Mouse (Mus musculus) small intestine, adult 2 months (tissue): Measurements from ENCODE around the gene Tpsg1.

Experiments
- CTCF ChIP-seq: fragments of 200-500 bp; IDR thresholded peaks from 2 replicates; pipeline ENCODE4 v1.5.1; 2012; ENCODE audit warnings: low read depth, mild to moderate bottlenecking, control low read depth, inconsistent platforms, low read length, moderate library complexity, mixed read lengths; ENCODE audit not compliant: insufficient replicate concordance, insufficient read length; ENCODE audit errors: extremely low read depth
- POLR2A ChIP-seq: fragments of 200-500 bp; IDR thresholded peaks from 2 replicates; pipeline ENCODE4 v1.6.1; 2012; ENCODE audit warnings: low read depth, mild to moderate bottlenecking, control low read depth, inconsistent platforms, low read length, moderate library complexity

DNA sequence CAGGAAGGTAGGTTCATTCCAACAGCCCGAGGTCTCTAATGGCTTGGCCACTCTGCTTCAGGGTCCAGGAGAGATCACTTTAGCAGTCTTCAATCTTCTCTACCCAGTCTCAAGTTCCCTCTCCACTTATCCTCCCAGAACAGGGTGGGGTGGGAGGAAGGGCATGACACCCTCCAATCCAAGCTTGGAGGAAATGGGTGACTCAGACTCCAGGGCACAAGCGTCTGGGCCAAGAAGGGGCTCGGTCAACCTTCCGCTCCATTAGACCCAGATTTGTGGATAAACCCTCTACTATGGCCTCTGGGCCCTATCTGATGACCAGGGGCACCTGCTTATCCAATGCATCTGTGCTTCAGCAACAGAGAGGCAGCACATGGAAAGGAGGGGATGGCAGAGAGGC is 23.6 kb upstream of the Tpsg1 start, which contains the start of gene Tpsab1:
- TF ChIP-seq CTCF (no peak), POLR2A (no peak)
